Mouse (Mus musculus) bone marrow, adult 2 months (tissue): ENCODE data around the gene Rab10. TPM values are rescaled to one million over a fixed set of nuclear protein-coding genes. Genes with fewer than 3 reads are reported as not detected.

Experiments
- H3K27ac ChIP-seq: fragments of 200-500 bp; 2 replicates; pipeline ENCODE4 v1.5.1; 2012; ENCODE audit warnings: low read depth, mild to moderate bottlenecking, control low read depth, inconsistent platforms, low read length; ENCODE audit not compliant: control insufficient read depth, poor library complexity, insufficient read depth
- H3K4me1 ChIP-seq: fragments of 200-500 bp; 2 replicates; pipeline ENCODE4 v1.6.1; 2011; ENCODE audit warnings: low read length; ENCODE audit not compliant: control insufficient read depth, insufficient read depth
- H3K4me3 ChIP-seq: fragments of 200-500 bp; replicated peaks from 2 replicates; pipeline ENCODE3; 2011; ENCODE audit warnings: mild to moderate bottlenecking, low read depth, low read length, control low read depth; ENCODE audit not compliant: control insufficient read depth
- CTCF ChIP-seq: fragments of 200-500 bp; IDR thresholded peaks from 2 replicates; pipeline ENCODE4 v1.5.1; 2011; ENCODE audit warnings: low read length, control low read depth; ENCODE audit not compliant: control insufficient read depth, insufficient read depth
- POLR2A ChIP-seq: fragments of 200-500 bp; IDR thresholded peaks from 2 replicates; pipeline ENCODE4 v1.6.1; 2011; ENCODE audit warnings: low read depth, mild to moderate bottlenecking, control low read depth, low read length, borderline replicate concordance; ENCODE audit not compliant: control insufficient read depth
- WGBS: fragments of 180-500 bp; shearing (Covaris S2); methylation state at CpG from one replicate; pipeline ENCODE4 v1.1.7; 2018; 5-methylcytosine and 5-hydroxymethylcytosine counted together
- polyA plus RNA-seq: library from polyadenylated mRNA; stranded (reverse); fragments of >200 nt; gene quantifications from 2 replicates; pipeline ENCODE4 v1.2.4, GENCODE M21; 2011; ENCODE audit warnings: low replicate concordance; ENCODE audit not compliant: missing spikeins, insufficient read depth, insufficient read length

The Rab10 gene
- polyA plus RNA-seq, 1 experiment: 23.6 TPM

DNA sequence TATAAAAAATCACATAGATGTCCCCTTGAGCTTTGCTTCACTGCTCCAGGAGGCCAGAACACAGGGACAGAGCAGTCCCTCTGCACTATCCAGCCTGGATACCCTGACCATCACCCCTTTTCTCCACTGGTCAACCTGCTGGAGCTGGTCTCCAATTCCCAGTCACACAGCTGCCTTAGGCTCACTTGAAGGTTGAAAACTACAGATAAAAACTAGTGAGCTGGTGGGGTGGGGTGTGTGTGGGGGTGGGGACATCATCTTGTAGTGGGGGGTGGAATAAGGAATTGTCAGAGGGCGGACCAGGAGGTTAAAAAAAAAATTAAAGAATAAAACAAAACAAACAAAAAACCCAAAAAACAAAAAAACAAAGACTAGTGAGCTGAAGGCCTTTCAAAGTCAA, 21.3 kb downstream of the Rab10 start:
- peaks cover 4% of the 10 kb centered on the region for H3K4me1 ChIP-seq
- TF ChIP-seq CTCF: no peak
- no peak for TF ChIP-seq POLR2A
- H3K4me3 ChIP-seq: no peak overlapping the region
- H3K27ac ChIP-seq: no peak overlapping the region
- WGBS: 88% methylated on average over 1 of the region's 1 CpGs

DNA sequence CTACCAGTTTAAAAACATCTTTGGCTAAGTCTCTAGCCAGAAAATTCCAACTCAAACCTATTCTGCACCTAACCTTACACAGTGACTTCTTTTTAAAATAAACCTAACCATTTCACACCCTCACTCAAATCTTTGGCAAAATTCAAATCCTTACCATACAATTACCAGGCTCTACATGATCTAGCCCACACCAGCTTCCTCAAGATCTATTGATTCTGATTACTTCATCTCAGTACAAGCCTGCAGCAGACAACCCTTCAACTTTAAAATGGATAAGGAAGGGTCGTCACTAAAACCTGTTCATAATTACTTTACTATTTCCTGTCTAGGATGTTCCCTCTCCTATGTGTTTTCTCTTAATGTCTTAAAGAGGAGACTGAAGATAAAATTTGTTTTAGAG, 23.9 kb downstream of the Rab10 start:
- TF ChIP-seq POLR2A: no peak
- no peak for TF ChIP-seq CTCF
- WGBS: 19% methylated on average over 1 of the region's 1 CpGs
- Histone ChIP-seq H3K27ac (no peak overlapping the region), H3K4me3 (no peak overlapping the region), H3K4me1 (no peaks in the 10 kb centered on the region; the same call in 1 of the 2 replicates)

DNA sequence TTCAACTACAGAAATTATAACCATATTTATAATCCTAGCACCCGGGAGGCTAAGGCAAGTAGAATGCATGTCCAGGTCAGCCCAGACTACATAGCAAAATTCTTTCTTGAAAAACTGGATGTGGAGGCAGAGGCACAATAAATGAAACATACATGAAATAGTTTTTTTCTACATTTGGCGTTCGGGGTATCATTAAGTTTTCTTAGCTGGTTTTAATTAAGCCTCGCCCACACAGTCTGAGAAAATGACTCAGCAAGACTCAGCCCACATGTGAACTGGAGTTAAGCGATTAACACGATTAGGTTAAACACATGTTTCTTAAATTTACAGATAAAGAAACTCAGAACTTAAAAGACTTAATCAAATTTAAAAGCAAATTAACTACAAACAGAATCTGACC, 24.4 kb downstream of the Rab10 start:
- 14% methylated on average over 6 of the region's 6 CpGs for WGBS
- H3K4me3 ChIP-seq: no peak overlapping the region
- H3K4me1 ChIP-seq: no peaks in the 10 kb centered on the region; the same call in 1 of the 2 replicates
- H3K27ac ChIP-seq: peak overlapping the region; percentile 3; the same call in 1 of the 2 replicates
- TF ChIP-seq POLR2A (no peak), CTCF (no peak)

DNA sequence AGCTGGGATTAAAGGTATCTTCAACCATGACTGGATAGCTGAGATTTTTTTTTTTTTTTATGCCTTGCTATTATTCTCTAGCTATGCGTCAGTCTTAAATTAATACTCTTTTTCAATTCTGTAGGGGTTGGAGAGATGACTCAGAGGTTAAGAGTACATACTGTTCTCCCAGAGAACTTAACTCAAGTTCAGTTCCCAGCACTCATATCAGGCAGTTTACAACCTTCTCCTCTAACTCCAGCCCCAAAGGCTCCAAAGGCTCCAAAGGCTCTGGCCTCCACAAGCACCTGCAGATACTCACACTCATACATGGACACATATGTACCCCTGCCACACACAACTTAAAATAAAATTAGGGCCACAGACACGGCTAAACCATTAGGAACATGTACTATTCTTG, 25.3 kb downstream of the Rab10 start:
- Histone ChIP-seq H3K4me1 (no peaks in the 10 kb centered on the region; the same call in 1 of the 2 replicates), H3K27ac (no peak overlapping the region), H3K4me3 (no peak overlapping the region)
- 65% methylated on average over 2 of the region's 2 CpGs for WGBS
- no peak for TF ChIP-seq POLR2A
- TF ChIP-seq CTCF: no peak

DNA sequence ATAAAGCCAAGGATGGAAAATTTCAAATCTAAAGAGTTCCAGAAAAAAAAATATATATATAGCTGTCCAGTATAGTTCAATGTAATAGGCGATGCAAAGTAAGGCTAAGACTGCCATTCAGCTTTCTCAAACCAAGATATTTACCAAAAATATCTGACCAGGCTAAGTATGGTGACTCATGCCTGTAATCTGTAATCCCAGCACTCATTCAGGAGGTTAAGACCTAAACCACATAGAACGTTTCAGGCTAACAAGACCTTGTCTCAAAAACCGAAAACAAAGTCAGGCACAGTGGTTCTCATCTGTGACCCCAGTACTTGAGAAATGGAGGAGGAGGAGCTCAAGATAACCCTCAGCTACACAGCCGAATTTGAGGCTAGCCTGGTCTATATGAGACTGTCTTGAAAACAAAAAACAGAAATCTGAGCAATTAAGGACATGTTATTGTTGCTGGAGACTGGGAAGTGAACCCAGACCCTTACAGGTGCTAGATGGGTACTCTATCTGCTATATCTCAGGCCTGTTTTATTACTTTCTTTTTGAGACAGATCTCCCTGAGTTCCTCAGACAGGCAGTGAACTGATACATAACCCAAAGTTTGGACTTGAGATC, 25.8 kb downstream of the Rab10 start:
- H3K27ac ChIP-seq: no peak overlapping the region
- H3K4me3 ChIP-seq: no peak overlapping the region
- 53% methylated on average over 4 of the region's 4 CpGs for WGBS
- no peaks in the 10 kb centered on the region; the same call in 1 of the 2 replicates for H3K4me1 ChIP-seq
- TF ChIP-seq POLR2A (no peak), CTCF (no peak)

DNA sequence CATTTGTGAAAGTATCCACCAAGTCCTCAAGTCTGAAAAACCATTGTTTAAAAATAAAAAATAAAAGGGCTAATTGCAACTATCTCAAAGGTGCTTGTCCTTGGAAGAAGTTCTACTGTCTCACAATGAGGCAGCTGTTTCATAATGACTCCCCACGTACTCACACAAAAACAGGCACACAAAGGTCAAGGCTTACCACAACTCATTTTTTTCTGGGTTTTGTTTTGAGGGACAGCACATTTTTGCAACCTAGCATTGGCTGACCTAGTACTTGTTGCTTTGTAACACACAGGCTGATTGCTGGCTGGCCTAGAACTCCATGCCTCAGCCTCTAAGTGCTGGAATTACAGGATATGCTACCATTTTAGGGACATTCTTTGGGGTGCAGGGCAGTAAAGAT, 26.8 kb downstream of the Rab10 start:
- WGBS: 20% methylated on average over 1 of the region's 1 CpGs
- no peak for TF ChIP-seq POLR2A
- TF ChIP-seq CTCF: no peak
- H3K4me3 ChIP-seq: no peak overlapping the region
- no peak overlapping the region for H3K27ac ChIP-seq
- no peaks in the 10 kb centered on the region; the same call in 1 of the 2 replicates for H3K4me1 ChIP-seq

DNA sequence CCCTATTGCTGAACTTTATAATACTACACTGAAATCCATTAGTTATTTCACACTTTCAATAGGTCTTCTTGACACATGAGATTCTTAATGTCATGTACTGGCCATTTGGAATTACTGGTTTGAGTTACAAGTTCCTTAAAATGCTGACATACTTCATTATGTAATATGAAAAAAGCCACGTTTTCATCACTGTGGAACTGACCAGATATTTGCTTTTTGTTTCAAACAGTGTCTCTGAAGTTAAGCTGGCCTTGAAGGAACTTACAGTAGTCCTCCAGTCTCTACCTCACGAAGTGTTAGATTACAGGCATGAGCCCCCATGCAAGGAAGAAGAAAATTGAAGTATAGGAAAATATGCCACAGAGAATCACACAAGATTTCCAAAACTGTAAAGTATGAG, 27.2 kb downstream of the Rab10 start:
- TF ChIP-seq CTCF: no peak
- TF ChIP-seq POLR2A: no peak
- WGBS: 20% methylated on average over 2 of the region's 2 CpGs
- Histone ChIP-seq H3K4me1 (no peaks in the 10 kb centered on the region; the same call in 1 of the 2 replicates), H3K27ac (no peak overlapping the region), H3K4me3 (no peak overlapping the region)

DNA sequence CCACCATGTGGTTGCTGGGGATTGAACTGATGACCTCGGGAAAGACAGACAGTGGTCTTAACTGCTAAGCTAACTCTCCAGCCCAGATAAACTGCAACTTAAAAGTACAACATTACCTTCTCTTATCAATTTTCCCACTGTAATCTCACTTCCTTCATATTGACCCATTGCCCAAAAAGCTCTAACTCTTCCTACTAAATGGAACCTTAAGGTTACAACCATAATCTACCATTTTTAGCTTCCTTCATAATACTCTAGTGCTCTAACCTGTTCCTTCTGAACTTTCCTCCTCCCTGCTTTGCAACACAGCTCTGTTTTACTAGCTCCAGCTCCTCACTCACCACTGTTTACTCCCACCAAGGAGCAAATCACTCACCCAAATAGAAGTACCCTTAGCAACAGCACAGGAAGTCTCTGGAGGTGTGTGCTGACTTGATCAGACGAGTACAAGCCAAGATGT, 30.9 kb downstream of the Rab10 start:
- Histone ChIP-seq H3K4me1 (no peaks in the 10 kb centered on the region; the same call in 1 of the 2 replicates), H3K27ac (no peak overlapping the region)
- WGBS: 41% methylated on average over 2 of the region's 2 CpGs

More for the DNA sequence above, 30.9 kb downstream of the Rab10 start:
- TF ChIP-seq CTCF (no peak), POLR2A (no peak)
- no peak overlapping the region for H3K4me3 ChIP-seq
